Mouse (Mus musculus): ENCODE results near the gene Carmil1.

The Carmil1 gene

DNA sequence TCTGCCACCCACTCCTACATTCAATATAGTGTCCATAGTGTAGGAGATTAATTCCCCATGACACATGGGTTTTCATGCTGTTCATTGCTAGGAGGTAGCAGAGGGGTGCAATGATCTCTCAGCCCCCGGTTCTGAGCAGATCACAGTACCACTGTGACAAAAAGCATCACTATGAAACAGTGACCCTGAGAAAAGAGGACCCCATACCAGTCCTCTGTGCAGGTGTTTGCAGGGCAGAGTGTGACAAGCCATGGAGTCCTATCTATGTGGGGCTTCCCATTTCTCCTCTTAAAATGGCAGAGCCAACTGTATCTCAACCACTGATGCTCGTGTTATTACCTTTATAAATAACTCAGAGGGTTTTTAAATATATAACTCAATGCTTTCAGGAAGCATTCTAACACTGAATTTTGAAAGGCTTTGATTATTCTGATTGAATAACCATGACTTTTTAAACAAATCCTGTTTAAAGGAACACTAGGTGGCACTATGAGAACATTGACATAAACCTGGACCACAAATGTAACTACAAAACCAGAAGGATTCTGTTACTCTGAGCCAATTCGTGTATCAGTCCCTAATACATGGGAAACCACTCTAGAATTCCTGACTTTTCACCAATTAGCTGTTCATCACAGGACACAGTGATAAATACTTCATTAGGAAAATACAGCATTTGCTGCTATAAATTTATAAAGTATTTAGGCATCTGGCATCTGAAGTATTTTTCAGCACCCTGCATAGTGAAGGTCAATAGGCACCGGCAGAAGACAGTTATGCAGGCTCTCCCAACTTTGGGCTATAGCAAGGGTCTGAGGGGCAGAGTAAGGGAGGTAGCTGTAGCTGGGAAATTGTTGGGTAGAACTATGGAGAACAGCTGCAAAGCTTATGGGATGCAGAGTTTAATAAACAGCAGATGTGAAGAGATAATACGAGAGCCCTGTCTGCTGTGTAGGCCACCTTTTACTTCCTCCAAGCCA, 253.1 kb downstream of the Carmil1 start:
- no peak for DNase-seq

DNA sequence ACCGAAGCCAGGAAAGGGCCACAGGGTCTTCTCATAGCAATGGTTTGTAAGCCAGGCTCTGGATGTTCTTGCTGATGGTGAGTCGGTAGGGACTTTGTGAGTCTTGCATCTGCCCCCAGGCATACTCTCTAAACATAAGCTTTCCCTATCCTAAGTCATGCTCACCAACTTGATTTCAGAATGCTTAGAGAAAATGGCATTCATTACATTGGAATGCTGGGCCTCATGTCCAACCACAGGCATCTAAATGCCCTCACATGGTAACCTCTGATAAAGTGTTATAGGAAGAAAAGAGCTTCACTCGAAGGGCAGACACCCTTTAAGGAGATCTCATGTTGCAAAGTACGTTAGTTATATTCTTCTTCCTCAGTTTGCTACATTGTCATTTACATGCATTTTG, 262.1 kb downstream of the Carmil1 start:
- DNase-seq: no peak

DNA sequence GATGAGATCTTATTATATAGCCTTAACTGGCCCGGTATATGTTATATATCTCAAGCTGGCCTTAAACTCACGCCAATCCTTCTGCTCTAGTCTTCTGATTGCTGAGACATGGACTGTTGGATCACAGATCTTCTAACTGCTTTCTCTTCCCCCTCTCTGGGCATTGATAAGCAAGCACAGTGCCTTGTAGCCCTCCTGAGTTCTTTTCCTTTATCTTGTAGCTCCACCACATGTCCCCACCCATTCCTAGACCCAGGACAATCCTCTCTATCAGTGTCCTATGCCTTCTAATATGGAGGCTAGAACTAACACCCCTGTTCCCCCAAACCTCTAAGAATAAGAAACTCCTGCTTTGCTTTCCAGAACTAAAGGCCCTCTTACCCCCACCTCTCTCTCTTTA, 275.1 kb downstream of the Carmil1 start:
- DNase-seq: no peak

DNA sequence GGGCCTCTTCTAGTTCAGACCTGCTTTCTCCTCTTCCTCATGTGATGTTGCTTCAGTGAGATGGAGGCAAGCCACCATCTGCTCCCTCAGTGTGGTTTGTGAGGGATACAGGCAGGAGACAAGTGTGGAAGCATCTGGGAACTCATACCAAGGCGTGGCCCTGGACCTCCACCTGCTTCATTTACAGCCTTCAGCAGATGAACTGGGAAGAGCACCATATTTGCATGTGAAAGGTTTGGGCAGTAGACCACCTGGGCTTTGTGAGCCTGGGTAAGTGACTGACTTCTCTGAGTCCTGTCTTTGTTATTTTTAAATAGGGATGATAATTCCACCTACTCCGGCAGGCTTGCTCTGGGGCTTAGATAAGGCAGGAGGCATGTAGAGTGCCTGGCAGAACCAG, 278.8 kb downstream of the Carmil1 start:
- DNase-seq: no peak

DNA sequence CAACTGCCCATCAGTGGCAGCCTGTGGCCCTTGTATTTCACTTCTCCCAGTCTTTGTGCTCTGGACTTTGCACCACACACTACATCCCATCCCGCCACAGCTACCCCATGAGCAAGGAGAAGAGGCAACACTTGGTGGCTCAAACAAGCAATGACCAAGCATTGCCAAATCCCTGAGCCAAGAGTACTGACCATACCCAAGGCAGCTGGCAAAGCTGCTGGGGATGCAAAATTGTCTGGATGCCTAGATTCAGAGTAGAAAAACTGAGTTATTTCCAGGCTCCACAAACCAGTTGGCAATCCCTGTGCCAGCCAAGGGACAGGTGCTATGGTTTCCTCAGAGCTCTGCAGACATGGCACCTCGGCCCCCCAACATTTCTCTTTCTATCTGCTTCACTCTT, 279.5 kb downstream of the Carmil1 start:
- no peak for DNase-seq

- no peak for DNase-seq
Observed at GRCm38 (mm10) chr13:23998826-23999225, 281.8 kb downstream of the Carmil1 start.

GRCm38 (mm10) chr13:23994756-23995155, 285.8 kb downstream of the Carmil1 start:
- DNase-seq: no peak

GRCm38 (mm10) chr13:23994024-23994423, 286.6 kb downstream of the Carmil1 start:
- DNase-seq: no peak

DNA sequence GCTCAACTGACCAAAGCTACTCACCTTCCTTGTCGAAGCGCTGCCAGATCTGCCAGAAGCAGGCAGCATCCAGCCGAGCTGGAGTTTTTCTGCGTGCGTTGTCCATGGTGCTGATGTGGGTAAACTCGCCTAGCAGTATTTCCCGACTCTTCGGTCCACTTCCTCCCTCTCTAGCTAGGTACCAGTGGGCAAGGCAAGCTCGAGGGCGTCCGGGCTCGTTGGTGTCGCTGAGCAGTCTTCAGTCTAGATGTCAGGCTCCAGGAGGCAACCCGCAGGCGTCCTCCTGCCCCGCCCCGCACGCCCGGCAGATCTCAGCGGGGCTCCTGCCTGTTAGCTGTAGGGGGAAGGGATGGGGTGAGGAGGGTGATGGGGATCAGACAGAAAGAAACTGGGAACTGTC, 289.7 kb downstream of the Carmil1 start, which contains the start of gene Scgn:
Scgn (minus strand) TSS at position 287 of the 400 bp plus-strand sequence.
- DNase-seq: no peak

GRCm38 (mm10) chr13:23990451-23990850, 290.1 kb downstream of the Carmil1 start:
- no peak for DNase-seq

DNA sequence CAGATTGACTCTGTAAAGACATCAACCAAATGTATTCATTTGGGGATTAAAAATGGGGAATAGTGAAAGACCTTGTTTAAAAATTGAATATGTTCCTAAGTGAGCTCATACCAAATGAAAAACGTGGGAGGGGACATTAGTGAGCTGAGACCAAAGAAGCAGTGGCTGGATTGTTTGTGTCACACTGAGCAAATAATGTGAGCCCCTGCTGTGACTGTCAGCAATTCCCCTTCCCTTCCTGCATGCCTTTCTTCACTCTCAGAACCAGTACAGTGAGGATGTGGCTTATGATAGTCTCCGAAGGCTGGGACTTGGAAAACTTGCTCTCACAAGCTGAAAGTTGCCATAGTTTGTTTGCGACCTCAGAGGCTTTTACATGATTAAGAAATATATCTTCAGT, 295.5 kb downstream of the Carmil1 start:
- DNase-seq: no peak

GRCm38 (mm10) chr13:23972271-23972670, 308.3 kb downstream of the Carmil1 start:
- no peak for DNase-seq

DNA sequence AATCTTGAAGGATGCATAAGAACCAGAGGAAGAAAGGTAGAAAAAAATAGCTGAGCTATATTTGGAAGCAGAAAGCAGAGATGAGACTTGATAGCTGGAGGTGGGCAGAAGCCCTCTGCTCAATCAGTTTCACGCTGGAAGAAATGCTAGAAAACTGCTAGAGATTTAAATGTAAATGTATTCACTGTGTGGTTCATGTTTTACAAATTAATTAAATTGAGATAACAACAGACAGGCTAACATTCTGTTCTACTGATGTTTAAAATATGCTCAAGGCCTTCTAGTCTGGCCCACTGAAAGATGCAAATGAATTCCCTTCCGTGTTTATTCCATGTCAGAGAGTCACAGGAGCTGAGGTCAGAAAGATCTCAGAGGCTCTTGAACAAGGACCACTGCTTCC, 308.7 kb downstream of the Carmil1 start:
- no peak for DNase-seq

GRCm38 (mm10) chr13:23964909-23965308, 315.7 kb downstream of the Carmil1 start:
- no peak for DNase-seq

Data from layer of hippocampus, adult 9-11 months (tissue).